Mouse (Mus musculus) kidney, embryonic 16.5 days (tissue): ENCODE results near the gene Snd1. TPM values are rescaled to one million over a fixed set of nuclear protein-coding genes. Genes with fewer than 3 reads are reported as not detected.

ENCODE experiments used
- ATAC-seq: fragments of 200-750 bp; cut with Nextera tagmentation; 2 replicates; pipeline ENCODE4 v1.8.0; 2017; ENCODE audit warnings: moderate TSS enrichment; ENCODE audit not compliant: low FRiP score, low TSS enrichment
- H3K27ac ChIP-seq: fragments of 300-500 bp; sonication (generic); 2 replicates; pipeline ENCODE4 v1.5.1; 2014; ENCODE audit warnings: low read length
- H3K27me3 ChIP-seq: fragments of 300-500 bp; sonication (generic); 2 replicates; pipeline ENCODE4 v1.6.1; 2014; ENCODE audit warnings: low read length, control low read depth, mixed read lengths; ENCODE audit not compliant: insufficient read depth
- H3K36me3 ChIP-seq: fragments of 300-500 bp; sonication (generic); 2 replicates; pipeline ENCODE4 v1.6.1; 2014; ENCODE audit warnings: low read length, control low read depth, mixed read lengths; ENCODE audit not compliant: insufficient read depth
- H3K4me1 ChIP-seq: fragments of 300-500 bp; sonication (generic); 2 replicates; pipeline ENCODE4 v1.6.1; 2014; ENCODE audit warnings: low read length, control low read depth, mixed read lengths; ENCODE audit not compliant: insufficient read depth
- H3K4me2 ChIP-seq: fragments of 300-500 bp; sonication (generic); replicated peaks from 2 replicates; pipeline ENCODE4 v1.6.1; 2014; ENCODE audit warnings: low read depth, low read length
- H3K4me3 ChIP-seq: fragments of 300-500 bp; sonication (generic); 2 replicates; pipeline ENCODE4 v1.5.1; 2014; ENCODE audit warnings: mild to moderate bottlenecking, low read length
- H3K9ac ChIP-seq: fragments of 300-500 bp; sonication (generic); replicated peaks from 2 replicates; pipeline ENCODE4 v1.6.1; 2014; ENCODE audit warnings: low read length
- H3K9me3 ChIP-seq: fragments of 300-500 bp; sonication (generic); 2 replicates; pipeline ENCODE4 v1.6.1; 2016; ENCODE audit warnings: low read length, control low read depth
- WGBS: fragments of 180-500 bp; shearing (Covaris S2); extraction: QIAGEN DNeasy Blood & Tissue Kit; methylation state at CpG from one replicate; pipeline ENCODE4 v1.1.7; 2014; 5-methylcytosine and 5-hydroxymethylcytosine counted together
- polyA plus RNA-seq: library from polyadenylated mRNA; unstranded; fragments of >200 nt; fragmentation: Nextera tagmentation; extraction: Ambion mirVana; gene quantifications from 2 replicates; pipeline ENCODE4 v1.2.1, GENCODE M21; 2015

Gene Snd1
- polyA plus RNA-seq, 1 experiment from 2014 or later: 136 TPM

DNA sequence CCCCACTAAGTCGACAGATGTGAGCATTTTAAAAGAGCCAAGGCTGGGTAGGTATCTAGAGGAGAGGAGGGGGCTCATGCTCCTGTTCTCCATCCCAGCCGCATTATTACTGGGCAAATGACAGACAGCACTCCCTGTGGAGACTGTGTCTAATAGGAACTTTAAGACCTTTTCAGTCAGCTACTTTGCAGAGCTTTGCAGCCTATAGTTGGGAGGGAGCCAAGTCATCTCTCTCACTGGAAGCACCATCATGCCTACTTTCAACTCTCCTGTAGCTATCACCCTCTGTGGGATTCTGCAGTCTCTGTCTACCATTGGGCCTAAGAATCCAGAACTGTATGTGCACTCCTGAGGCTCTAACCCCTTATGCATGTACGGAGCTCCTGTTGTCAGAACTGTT lies 351.0 kb downstream of the Snd1 start:
- Histone ChIP-seq H3K4me3 (no peak overlapping the region), H3K27me3 (peaks cover under 1% of the 10 kb centered on the region; the same call in 1 of the 2 replicates), H3K9me3 (no peaks in the 10 kb centered on the region), H3K4me1 (0 out of 2 replicates have a peak, but pooled peaks cover 6% of the 10 kb centered on the region), H3K36me3 (no peaks in the 10 kb centered on the region), H3K27ac (no peak overlapping the region), H3K9ac (no peak overlapping the region), H3K4me2 (no peak overlapping the region)
- WGBS: 75% methylated on average over 3 of the region's 3 CpGs
- no peak for ATAC-seq

DNA sequence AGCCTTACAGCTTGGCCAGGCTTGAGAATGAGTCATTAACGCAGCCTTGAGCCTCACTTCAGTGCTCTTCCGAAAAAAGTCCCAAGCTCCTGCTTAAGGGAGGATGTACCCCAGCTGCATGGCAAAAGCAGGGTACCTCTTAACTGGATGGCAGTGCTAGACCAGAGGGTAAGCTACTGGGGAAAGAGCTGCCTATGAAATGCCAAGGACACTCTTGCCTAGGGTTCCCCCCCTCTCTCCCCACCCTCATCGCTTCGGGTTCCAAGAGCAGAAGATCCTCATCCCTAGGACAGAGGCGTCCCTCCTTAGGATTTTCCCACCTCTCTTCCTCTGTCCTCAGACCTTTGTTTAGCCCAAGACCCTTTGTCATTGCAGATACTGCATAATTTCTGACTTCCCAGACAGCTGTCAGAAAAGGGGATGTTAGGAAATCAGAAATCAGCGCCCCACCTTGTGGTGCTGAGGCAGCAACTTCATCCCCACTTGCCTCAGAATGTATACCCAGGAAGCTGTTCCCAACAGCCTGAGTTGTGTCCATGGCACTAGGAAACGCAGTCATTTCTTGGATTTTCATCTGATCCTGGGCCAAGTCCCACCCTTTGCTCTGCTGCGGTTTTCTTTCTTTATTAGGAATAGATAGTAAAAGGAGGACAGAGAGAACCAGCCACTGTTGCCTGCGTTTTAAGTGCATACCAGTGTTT lies 351.9 kb downstream of the Snd1 start:
- H3K27ac ChIP-seq: no peak overlapping the region
- ATAC-seq: no peak
- whole genome bisulfite sequencing: 69% methylated on average over 9 of the region's 9 CpGs
- no peak overlapping the region for H3K4me2 ChIP-seq
- no peak overlapping the region for H3K4me3 ChIP-seq
- H3K27me3 ChIP-seq: peaks cover 5% of the 10 kb centered on the region; the same call in 1 of the 2 replicates
- H3K9me3 ChIP-seq: no peaks in the 10 kb centered on the region
- H3K4me1 ChIP-seq: 0 out of 2 replicates have a peak, but pooled peaks cover 6% of the 10 kb centered on the region
- H3K36me3 ChIP-seq: no peaks in the 10 kb centered on the region
- no peak overlapping the region for H3K9ac ChIP-seq

DNA sequence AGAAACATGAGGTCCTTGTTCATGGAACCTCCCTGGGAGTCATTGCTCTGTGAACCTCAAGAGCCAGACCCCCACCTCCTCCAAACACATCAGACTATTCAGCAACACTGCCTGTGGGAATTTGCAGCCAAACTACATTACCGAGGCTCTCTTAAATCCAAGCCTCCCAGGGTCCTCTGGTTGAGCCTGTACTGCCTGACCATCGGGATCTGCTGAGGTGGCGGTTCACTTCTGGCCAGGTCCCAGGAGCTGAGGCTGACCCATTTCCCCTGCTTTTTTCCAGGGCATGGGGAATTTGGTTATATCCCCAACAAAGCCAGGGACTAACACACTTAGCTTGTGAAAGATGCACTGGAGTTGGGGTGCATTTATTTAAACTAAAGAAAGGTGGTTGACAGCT lies 352.6 kb downstream of the Snd1 start:
- H3K36me3 ChIP-seq: no peaks in the 10 kb centered on the region
- no peak overlapping the region for H3K4me2 ChIP-seq
- WGBS: 37% methylated on average over 3 of the region's 3 CpGs
- peaks cover 5% of the 10 kb centered on the region; the same call in 1 of the 2 replicates for H3K27me3 ChIP-seq
- H3K4me3 ChIP-seq: no peak overlapping the region
- H3K9me3 ChIP-seq: no peaks in the 10 kb centered on the region
- no peak for ATAC-seq
- H3K9ac ChIP-seq: no peak overlapping the region
- 0 out of 2 replicates have a peak, but pooled peaks cover 10% of the 10 kb centered on the region for H3K4me1 ChIP-seq
- H3K27ac ChIP-seq: no peak overlapping the region

DNA sequence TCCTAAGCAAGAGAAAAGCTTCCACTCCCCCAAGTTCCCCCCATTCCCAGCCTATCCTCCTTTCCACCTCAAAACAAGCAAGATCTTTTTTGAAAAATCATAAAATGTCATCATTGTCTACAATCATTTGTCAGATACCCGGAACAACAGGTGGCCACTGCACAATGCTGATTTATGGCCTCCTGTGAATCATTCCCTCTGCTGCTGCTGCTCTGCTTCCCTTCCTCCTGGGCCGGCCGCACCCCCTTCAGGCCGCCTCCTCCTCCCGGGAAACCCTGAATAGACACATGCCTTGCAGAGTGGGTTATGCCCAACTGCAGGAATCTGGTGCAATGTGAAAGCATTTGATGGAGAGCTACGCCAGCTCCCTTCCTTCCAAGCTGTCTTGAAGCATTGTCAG lies 353.7 kb downstream of the Snd1 start:
- no peaks in the 10 kb centered on the region for H3K9me3 ChIP-seq
- no peak overlapping the region for H3K4me2 ChIP-seq
- no peak overlapping the region for H3K4me3 ChIP-seq

DNA sequence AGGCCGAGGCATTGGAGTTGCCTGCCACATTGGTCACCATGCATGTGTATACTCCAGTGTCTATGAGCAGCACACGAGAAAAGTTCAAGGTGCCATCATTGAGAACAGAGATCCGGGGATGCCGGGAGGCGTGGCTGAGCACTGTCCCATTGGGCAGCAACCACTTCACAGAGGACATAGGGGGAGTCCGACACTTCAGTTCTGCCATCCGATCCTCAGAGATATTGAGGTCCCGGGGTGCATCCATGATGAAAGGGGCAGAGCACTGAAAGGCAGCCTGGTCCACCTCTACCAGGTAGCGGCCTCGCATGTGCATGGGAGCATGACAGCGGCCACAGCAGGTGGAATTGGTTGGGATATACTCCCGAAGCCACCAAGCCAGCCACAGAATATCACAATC lies 355.4 kb downstream of the Snd1 start:
- ATAC-seq: no peak
- H3K36me3 ChIP-seq: no peaks in the 10 kb centered on the region
- peaks cover 5% of the 10 kb centered on the region; the same call in 1 of the 2 replicates for H3K27me3 ChIP-seq
- WGBS: 85% methylated on average over 12 of the region's 12 CpGs
- no peak overlapping the region for H3K9ac ChIP-seq
- peaks cover 19% of the 10 kb centered on the region for H3K4me1 ChIP-seq
- H3K9me3 ChIP-seq: no peaks in the 10 kb centered on the region
- H3K4me2 ChIP-seq: no peak overlapping the region
- no peak overlapping the region for H3K4me3 ChIP-seq
- H3K27ac ChIP-seq: no peak overlapping the region

More for the DNA sequence above, 353.7 kb downstream of the Snd1 start:
- H3K9ac ChIP-seq: no peak overlapping the region
- ATAC-seq: no peak
- H3K27me3 ChIP-seq: peaks cover 5% of the 10 kb centered on the region; the same call in 1 of the 2 replicates
- no peaks in the 10 kb centered on the region for H3K36me3 ChIP-seq
- 25% methylated on average over 6 of the region's 6 CpGs for WGBS
- no peak overlapping the region for H3K27ac ChIP-seq
- H3K4me1 ChIP-seq: peaks cover 14% of the 10 kb centered on the region

DNA sequence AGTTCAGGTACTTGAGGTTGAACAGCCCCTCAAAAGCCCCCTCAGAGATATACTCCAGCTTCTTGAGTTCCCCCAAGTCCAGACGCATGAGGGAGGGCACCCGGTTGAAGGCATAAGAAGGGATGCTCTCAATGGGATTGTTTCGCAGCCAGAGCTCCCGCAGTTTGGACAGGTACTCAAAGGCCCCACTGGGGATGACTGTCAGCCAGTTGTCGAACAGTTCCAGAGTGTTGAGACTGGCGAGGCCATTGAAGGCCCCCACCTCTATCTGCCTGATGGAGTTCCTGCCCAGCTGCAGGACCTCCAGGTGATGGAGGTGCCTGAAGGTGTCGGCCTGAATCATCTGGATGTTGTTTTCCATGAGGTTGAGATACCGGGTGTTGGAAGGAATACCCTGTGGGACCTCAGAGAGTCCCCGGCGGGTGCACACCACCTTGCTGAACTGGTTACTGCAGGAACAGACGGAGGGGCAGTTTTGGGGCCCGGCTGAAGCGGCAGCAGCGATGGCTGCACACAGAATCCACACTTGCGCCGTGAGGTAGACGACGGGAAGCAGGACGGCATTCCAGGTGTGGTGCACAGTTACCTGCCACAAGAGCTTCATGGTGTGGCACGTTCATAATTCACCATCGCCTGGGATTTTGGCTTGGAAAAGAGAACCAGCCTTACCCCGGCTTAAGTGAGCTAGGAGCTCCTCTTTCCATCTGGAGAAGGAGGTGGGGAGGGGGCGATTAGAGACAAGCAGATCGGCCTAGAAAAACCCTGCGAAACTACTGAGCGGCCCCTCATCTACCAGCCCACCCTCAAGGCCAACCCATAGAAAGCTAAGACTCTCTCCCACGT lies 356.3 kb downstream of the Snd1 start, which contains the start of gene Lrrc4:
Lrrc4 (minus strand) TSS at position 737 of the 843 bp plus-strand sequence.
- H3K36me3 ChIP-seq: no peaks in the 10 kb centered on the region
- H3K4me2 ChIP-seq: peak within 1 kb of the TSS; percentile 98
- H3K9ac ChIP-seq: peak within 1 kb of the TSS; percentile 77
- no peaks in the 10 kb centered on the region for H3K9me3 ChIP-seq
- H3K4me1 ChIP-seq: peaks cover 19% of the 10 kb centered on the region
- H3K27ac ChIP-seq: no peak within 1 kb of the TSS
- WGBS: 35% methylated on average over 27 of the region's 27 CpGs
- H3K27me3 ChIP-seq: peaks cover 5% of the 10 kb centered on the region; the same call in 1 of the 2 replicates
- H3K4me3 ChIP-seq: peak within 1 kb of the TSS; percentile 67
- no peak for ATAC-seq

DNA sequence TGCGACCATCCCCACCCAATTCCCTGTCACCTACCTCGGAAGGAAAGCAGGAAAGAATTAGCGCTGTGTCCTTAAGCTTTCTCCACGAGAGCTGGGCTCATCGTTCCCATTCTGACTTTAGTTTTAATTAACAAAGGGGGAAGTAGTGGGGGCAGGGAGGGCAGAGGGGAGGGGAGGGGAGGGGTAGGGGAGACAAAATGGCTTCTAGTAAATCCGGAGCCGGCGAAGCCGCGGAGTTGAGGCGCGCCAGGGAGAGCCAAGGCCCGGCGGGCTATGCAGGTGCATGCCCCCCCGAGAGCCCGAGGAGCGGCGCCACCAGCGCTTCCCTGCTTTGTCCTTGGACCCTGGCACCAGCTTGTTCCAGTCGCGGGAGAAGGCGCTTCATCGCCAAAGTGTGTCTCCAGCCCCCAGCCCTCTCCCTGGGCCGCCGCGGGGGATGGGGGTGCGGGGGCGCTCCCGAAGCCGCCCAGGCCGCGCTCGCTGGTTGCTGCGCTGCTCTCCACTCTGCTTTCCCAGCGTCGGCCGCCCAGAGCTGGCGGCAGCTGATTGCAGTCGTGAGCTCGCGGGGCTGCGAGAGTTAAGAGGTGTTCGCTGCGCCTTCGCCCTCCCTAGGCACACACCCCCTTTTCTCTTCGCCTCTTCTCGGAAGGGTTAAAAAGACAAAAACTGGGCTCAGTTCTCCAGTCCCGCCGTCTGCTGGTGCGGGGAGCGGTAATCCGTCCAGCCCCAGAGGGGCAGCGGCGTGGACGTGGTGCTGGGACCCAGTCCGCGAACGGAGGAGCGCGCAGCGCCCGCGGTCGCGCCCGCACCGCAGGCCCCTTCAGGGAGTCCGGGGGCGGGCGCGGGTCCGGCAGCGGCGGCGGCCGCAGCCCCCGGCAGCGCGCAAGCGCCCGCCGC lies 357.2 kb downstream of the Snd1 start:
- peak overlapping the region; percentile 77 for H3K9ac ChIP-seq
- peak; percentile 49 for ATAC-seq
- H3K4me1 ChIP-seq: peaks cover 19% of the 10 kb centered on the region
- H3K4me2 ChIP-seq: peak overlapping the region; percentile 98
- no peak overlapping the region for H3K27ac ChIP-seq
- no peaks in the 10 kb centered on the region for H3K36me3 ChIP-seq
- H3K9me3 ChIP-seq: no peaks in the 10 kb centered on the region
- under 1% methylated on average over 63 of the region's 82 CpGs for WGBS
- peaks cover 5% of the 10 kb centered on the region; the same call in 1 of the 2 replicates for H3K27me3 ChIP-seq
- H3K4me3 ChIP-seq: peak overlapping the region; percentile 67

DNA sequence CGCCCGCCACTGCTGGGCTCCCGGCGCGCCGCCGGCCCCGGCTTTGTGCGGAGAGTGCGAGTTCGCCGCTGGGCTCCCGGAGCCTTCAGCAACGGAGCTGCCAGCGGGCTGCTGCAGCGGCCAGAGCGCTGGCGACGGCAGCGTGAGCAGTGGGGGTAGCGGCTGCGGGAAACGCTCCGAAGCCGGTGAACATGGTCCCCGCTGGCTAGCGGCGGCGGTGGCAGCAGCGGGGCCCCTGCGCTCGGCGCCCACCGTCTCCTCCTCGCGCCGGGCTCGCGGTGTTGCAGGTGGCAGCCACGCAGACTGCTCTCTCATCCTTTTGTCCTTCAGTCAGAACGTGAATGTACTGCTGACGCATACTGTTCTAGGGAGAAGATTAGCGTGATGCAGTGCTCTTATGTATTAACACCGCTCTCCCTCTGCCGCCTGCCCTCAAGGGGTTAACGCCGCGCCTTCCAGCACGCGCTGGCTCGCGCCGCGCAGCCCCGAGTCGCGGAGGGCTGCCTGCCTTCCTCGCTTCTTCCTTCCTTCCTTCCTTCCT lies 357.9 kb downstream of the Snd1 start:
- H3K4me3 ChIP-seq: peak overlapping the region; percentile 67
- no peaks in the 10 kb centered on the region for H3K36me3 ChIP-seq
- peak overlapping the region; percentile 77 for H3K9ac ChIP-seq
- H3K27ac ChIP-seq: no peak overlapping the region
- peaks cover 5% of the 10 kb centered on the region; the same call in 1 of the 2 replicates for H3K27me3 ChIP-seq
- H3K4me1 ChIP-seq: peaks cover 19% of the 10 kb centered on the region
- peak overlapping the region; percentile 98 for H3K4me2 ChIP-seq
- WGBS: under 1% methylated on average over 57 of the region's 58 CpGs
- peak; percentile 69; the same call in 1 of the 2 replicates for ATAC-seq
- no peaks in the 10 kb centered on the region for H3K9me3 ChIP-seq

DNA sequence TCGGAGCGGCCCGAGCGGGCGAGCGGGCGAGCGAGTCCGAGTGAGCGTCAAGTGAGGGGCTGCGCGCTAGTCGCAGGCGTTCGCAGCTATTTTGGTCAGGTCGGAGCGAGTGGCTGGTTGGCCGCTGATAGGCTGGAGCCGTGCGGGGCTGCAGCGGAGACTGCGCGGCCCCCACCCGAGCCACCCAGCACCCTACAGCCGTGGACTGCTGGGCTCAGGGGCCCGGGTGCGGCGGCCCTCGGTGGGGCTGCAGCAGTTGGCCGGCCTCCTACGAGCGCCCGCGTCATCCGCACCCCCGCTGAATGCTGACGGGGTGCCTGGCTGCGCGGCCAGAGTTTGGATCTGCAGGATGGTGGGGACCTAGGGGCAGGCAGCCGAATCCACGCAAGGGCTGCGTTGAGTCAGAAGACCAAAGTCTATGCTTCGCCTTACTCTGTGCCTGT lies 358.5 kb downstream of the Snd1 start:
- Histone ChIP-seq H3K4me1 (peaks cover 16% of the 10 kb centered on the region), H3K27me3 (peaks cover 5% of the 10 kb centered on the region; the same call in 1 of the 2 replicates), H3K36me3 (no peaks in the 10 kb centered on the region), H3K4me3 (peak overlapping the region; percentile 67), H3K4me2 (peak overlapping the region; percentile 98), H3K9me3 (no peaks in the 10 kb centered on the region), H3K9ac (peak overlapping the region; percentile 77), H3K27ac (no peak overlapping the region)
- ATAC-seq: peak; percentile 77
- WGBS: 1% methylated on average over 33 of the region's 43 CpGs
